Mouse (Mus musculus): ENCODE data around the gene Tbc1d2b.

DNA sequence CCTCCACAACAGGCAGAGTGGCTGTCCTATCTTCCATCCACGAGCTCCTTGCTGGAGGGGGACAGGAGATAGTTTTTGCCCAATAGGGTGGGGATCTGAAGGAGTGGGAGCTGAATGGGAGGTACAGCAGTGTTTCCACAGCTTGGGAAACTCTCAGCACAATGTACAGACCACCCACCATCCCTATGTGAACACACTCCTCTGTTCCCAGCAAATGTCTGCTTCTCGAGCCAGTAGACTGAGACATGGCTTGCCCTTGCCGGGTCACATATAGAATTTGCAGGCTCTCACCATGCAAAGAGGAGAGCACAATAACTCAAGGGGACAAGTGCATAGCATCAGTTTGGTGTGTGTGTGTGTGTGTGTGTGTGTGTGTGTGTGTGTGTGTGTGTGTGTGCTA lies 87.1 kb downstream of the Tbc1d2b start:
- TF ChIP-seq USF1 (IDR thresholded peaks at IDR 0.05; ENCODE audit: low read depth) (no peak), POLR2A (IDR thresholded peaks at IDR 0.05; ENCODE audit: insufficient read length, low read depth) (no peak), CEBPB (IDR thresholded peaks at IDR 0.05; ENCODE audit: insufficient read depth, poor library complexity, severe bottlenecking) (no peak), SRF (IDR thresholded peaks at IDR 0.05; ENCODE audit: control insufficient read depth, insufficient read length, low read depth) (no peak), MYOG (IDR thresholded peaks at IDR 0.05; ENCODE audit: control insufficient read depth in 1 of 3, insufficient read depth in 1 of 3, insufficient read length in 2 of 3, low read depth in 2 of 3) (no peak), E2F4 (IDR thresholded peaks at IDR 0.05; ENCODE audit: insufficient read depth) (no peak), TCF12 (IDR thresholded peaks at IDR 0.05; ENCODE audit: insufficient read depth, poor library complexity, severe bottlenecking) (no peak), MAX (IDR thresholded peaks at IDR 0.05; ENCODE audit: low read depth) (no peak), MYOD1 (IDR thresholded peaks at IDR 0.05; ENCODE audit: control insufficient read depth in 1 of 3, insufficient read length in 2 of 3, low read depth in 2 of 3) (no peak), TCF3 (IDR thresholded peaks at IDR 0.05; ENCODE audit: insufficient read length, low read depth) (no peak), POLR2AphosphoS2 (IDR thresholded peaks at IDR 0.05; ENCODE audit: insufficient read length, low read depth) (no peak)
